Mouse (Mus musculus) testis, postnatal 10 days (tissue): ENCODE measurements at regions not wholly inside any gene's neighbourhood (a gene's known extent, or its start where the extent isn't known, plus 50 kb on each side); places are given as distances from the start of the nearest gene placed in this dataset.

Source experiments
- DNase-seq: peaks from one replicate; pipeline ENCODE4 v3.0.0; 2021; ENCODE audit warnings: low spot score

- no peak for DNase-seq
Measured at GRCm38 (mm10) chrX:112984668-112985067, 200.6 kb downstream of the Chm start.

GRCm38 (mm10) chrX:112984073-112984472 is 201.2 kb downstream of the Chm start:
- no peak for DNase-seq

- DNase-seq = peak; percentile 36
Measured at GRCm38 (mm10) chrX:112978583-112978982, 206.7 kb downstream of the Chm start.

GRCm38 (mm10) chrX:112964093-112964492 is 221.2 kb downstream of the Chm start:
- no peak for DNase-seq

GRCm38 (mm10) chrX:112949792-112950191 is 235.5 kb downstream of the Chm start:
- DNase-seq = no peak

- no peak for DNase-seq
Measured at GRCm38 (mm10) chrX:112947521-112947920, 237.8 kb downstream of the Chm start.

GRCm38 (mm10) chrX:112925542-112926182 is 227.2 kb upstream of the Pof1b start:
- DNase-seq = no peak

- DNase-seq = no peak
Measured at GRCm38 (mm10) chrX:112903631-112904410, 205.4 kb upstream of the Pof1b start.

GRCm38 (mm10) chrX:112886539-112886938 is 188.1 kb upstream of the Pof1b start:
- no peak for DNase-seq
